Mouse (Mus musculus) midbrain, embryonic 11.5 days (tissue): ENCODE results near the gene Jam3. TPM values are rescaled to one million over a fixed set of nuclear protein-coding genes. Genes with fewer than 3 reads are reported as not detected.

Experiments
- ATAC-seq: fragments of 200-750 bp; cut with Nextera tagmentation; 2 replicates; pipeline ENCODE4 v1.8.0; 2017; ENCODE audit warnings: moderate TSS enrichment, moderate library complexity; ENCODE audit not compliant: low FRiP score
- DNase-seq: peaks from one replicate; pipeline ENCODE4 v3.0.0; 2015; ENCODE audit warnings: low spot score; ENCODE audit errors: missing footprints
- H3K27ac ChIP-seq: fragments of 300-500 bp; sonication (generic); 2 replicates; pipeline ENCODE4 v1.5.1; 2014; ENCODE audit warnings: low read depth, low read length
- H3K27me3 ChIP-seq: fragments of 300-500 bp; sonication (generic); 2 replicates; pipeline ENCODE4 v1.6.1; 2014; ENCODE audit warnings: mild to moderate bottlenecking, low read length, moderate library complexity, mixed read lengths; ENCODE audit not compliant: control insufficient read depth, insufficient read depth
- H3K36me3 ChIP-seq: fragments of 300-500 bp; sonication (generic); 2 replicates; pipeline ENCODE4 v1.6.1; 2014; ENCODE audit warnings: mild to moderate bottlenecking, low read length, moderate library complexity, mixed read lengths; ENCODE audit not compliant: control insufficient read depth, insufficient read depth
- H3K4me1 ChIP-seq: fragments of 300-500 bp; sonication (generic); 2 replicates; pipeline ENCODE4 v1.6.1; 2014; ENCODE audit warnings: low read length; ENCODE audit not compliant: control insufficient read depth, insufficient read depth
- H3K4me2 ChIP-seq: fragments of 300-500 bp; sonication (generic); 2 replicates; pipeline ENCODE4 v1.6.1; 2014; ENCODE audit warnings: mild to moderate bottlenecking, moderate library complexity
- H3K4me3 ChIP-seq: fragments of 300-500 bp; sonication (generic); 2 replicates; pipeline ENCODE4 v1.5.1; 2014; ENCODE audit warnings: low read depth, low read length
- H3K9ac ChIP-seq: fragments of 300-500 bp; sonication (generic); 2 replicates; pipeline ENCODE4 v1.6.1; 2014; ENCODE audit warnings: low read length
- H3K9me3 ChIP-seq: fragments of 300-500 bp; sonication (generic); 2 replicates; pipeline ENCODE4 v1.6.1; 2016; ENCODE audit warnings: low read length; ENCODE audit not compliant: control insufficient read depth
- WGBS: fragments of 180-500 bp; shearing (Covaris S2); extraction: QIAGEN DNeasy Blood & Tissue Kit; methylation state at CpG from one replicate; pipeline ENCODE4 v1.1.7; 2014; 5-methylcytosine and 5-hydroxymethylcytosine counted together
- polyA plus RNA-seq: library from polyadenylated mRNA; unstranded; fragments of >200 nt; fragmentation: Nextera tagmentation; extraction: Ambion mirVana; gene quantifications from 2 replicates; pipeline ENCODE4 v1.2.1, GENCODE M21; 2014

Jam3 gene
- polyA plus RNA-seq, 1 experiment from 2014 or later, result 171 TPM

- WGBS, result 97% methylated on average over 5 of the region's 5 CpGs
- ATAC-seq, result no peak
- no peak for DNase-seq
- Histone ChIP-seq H3K9me3 (no peaks in the 10 kb centered on the region), H3K36me3 (peaks cover 22% of the 10 kb centered on the region), H3K4me2 (no peak overlapping the region), H3K27ac (no peak overlapping the region), H3K4me1 (no peaks in the 10 kb centered on the region), H3K27me3 (no peaks in the 10 kb centered on the region), H3K4me3 (no peak overlapping the region), H3K9ac (no peak overlapping the region)
These were observed 96.9 kb downstream of the Jam3 start for GRCm38 (mm10) chr9:27058341-27058740.

GRCm38 (mm10) chr9:27049492-27049891 lies 105.7 kb downstream of the Jam3 start:
- H3K36me3 ChIP-seq, result peaks cover 26% of the 10 kb centered on the region
- no peaks in the 10 kb centered on the region for H3K9me3 ChIP-seq
- no peak overlapping the region for H3K4me2 ChIP-seq
- H3K27me3 ChIP-seq, result no peaks in the 10 kb centered on the region
- no peak for DNase-seq
- no peaks in the 10 kb centered on the region for H3K4me1 ChIP-seq
- H3K27ac ChIP-seq, result no peak overlapping the region
- no peak for ATAC-seq
- WGBS, result 92% methylated on average over 2 of the region's 2 CpGs
- H3K9ac ChIP-seq, result no peak overlapping the region
- H3K4me3 ChIP-seq, result no peak overlapping the region

Other genes with a start within 250 kb of the Jam3 start
- not detected in 2 replicates for gene Gm1110, start 232.3 kb downstream of the Jam3 start, polyA plus RNA-seq
- 36.0 and 40.4 TPM in 2 replicates for gene Acad8, start 155.9 kb downstream of the Jam3 start, polyA plus RNA-seq
- gene Thyn1, start 155.7 kb downstream of the Jam3 start, polyA plus RNA-seq, result 157 and 173 TPM in 2 replicates
- 53.1 and 56.7 TPM in 2 replicates for gene Vps26b, start 125.4 kb downstream of the Jam3 start, polyA plus RNA-seq
- 39.8 and 43.3 TPM in 2 replicates for gene Ncapd3, start 125.2 kb downstream of the Jam3 start, polyA plus RNA-seq
- 4.2 and 5.2 TPM in 2 replicates for gene Igsf9b, start 143.8 kb upstream of the Jam3 start, polyA plus RNA-seq
- gene Spata19, start 241.4 kb upstream of the Jam3 start, polyA plus RNA-seq, result not detected in 2 replicates